Mouse (Mus musculus) lung, embryonic 16.5 days (tissue): ENCODE results near the gene Dock4. TPM values are rescaled to one million over a fixed set of nuclear protein-coding genes. Genes with fewer than 3 reads are reported as not detected.

Experiments
- ATAC-seq: fragments of 200-750 bp; cut with Nextera tagmentation; 2 replicates; pipeline ENCODE4 v1.8.0; 2017; ENCODE audit warnings: low read depth, mild to moderate bottlenecking, moderate library complexity
- H3K27ac ChIP-seq: fragments of 300-500 bp; sonication (generic); 2 replicates; pipeline ENCODE4 v1.5.1; 2014; ENCODE audit warnings: mild to moderate bottlenecking, control low read depth, low read length
- H3K27me3 ChIP-seq: fragments of 300-500 bp; sonication (generic); 2 replicates; pipeline ENCODE4 v1.6.1; 2014; ENCODE audit warnings: low read depth, low read length, mixed read lengths; ENCODE audit not compliant: control insufficient read depth, insufficient read depth
- H3K36me3 ChIP-seq: fragments of 300-500 bp; sonication (generic); 2 replicates; pipeline ENCODE4 v1.6.1; 2014; ENCODE audit warnings: low read length; ENCODE audit not compliant: control insufficient read depth, insufficient read depth
- H3K4me1 ChIP-seq: fragments of 300-500 bp; sonication (generic); replicated peaks from 2 replicates; pipeline ENCODE4 v1.6.1; 2014; ENCODE audit warnings: low read length, mixed read lengths; ENCODE audit not compliant: control insufficient read depth, insufficient read depth
- H3K4me2 ChIP-seq: fragments of 300-500 bp; sonication (generic); 2 replicates; pipeline ENCODE4 v1.6.1; 2014; ENCODE audit warnings: low read depth, low read length, control low read depth
- H3K4me3 ChIP-seq: fragments of 300-500 bp; sonication (generic); 2 replicates; pipeline ENCODE4 v1.5.1; 2014; ENCODE audit warnings: mild to moderate bottlenecking, low read length, control low read depth
- H3K9ac ChIP-seq: fragments of 300-500 bp; sonication (generic); 2 replicates; pipeline ENCODE4 v1.6.1; 2014; ENCODE audit warnings: low read length, control low read depth
- H3K9me3 ChIP-seq: fragments of 300-500 bp; sonication (generic); 2 replicates; pipeline ENCODE4 v1.6.1; 2016; ENCODE audit warnings: low read length; ENCODE audit not compliant: control insufficient read depth
- WGBS: fragments of 180-500 bp; shearing (Covaris S2); extraction: QIAGEN DNeasy Blood & Tissue Kit; methylation state at CpG from one replicate; pipeline ENCODE4 v1.1.7; 2014; 5-methylcytosine and 5-hydroxymethylcytosine counted together
- polyA plus RNA-seq: library from polyadenylated mRNA; unstranded; fragments of >200 nt; fragmentation: Nextera tagmentation; extraction: Ambion mirVana; gene quantifications from 2 replicates; pipeline ENCODE4 v1.2.1, GENCODE M21; 2015

Dock4 gene
- polyA plus RNA-seq, 1 experiment from 2014 or later = 28.4 TPM

DNA sequence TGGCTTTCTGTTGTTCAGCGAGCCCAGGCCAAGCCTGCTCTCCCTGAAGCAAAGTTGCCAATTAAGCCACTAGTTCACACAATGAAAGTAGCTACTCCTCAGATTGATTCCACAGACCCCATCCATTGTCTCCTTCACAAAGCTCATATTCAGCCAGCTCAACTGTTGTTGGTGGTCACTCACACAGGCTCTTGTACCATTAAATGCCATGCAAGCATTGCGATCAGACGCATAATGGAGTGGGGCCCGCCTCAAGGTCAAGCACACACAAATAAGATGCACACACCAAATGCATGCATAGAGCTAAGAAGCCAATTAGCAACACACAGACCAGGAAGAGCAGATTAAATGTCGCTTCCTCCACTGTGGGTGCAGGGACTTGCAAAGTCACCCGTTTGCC, 391.2 kb downstream of the Dock4 start:
- Histone ChIP-seq H3K4me3 (no peak overlapping the region), H3K36me3 (peaks cover 4% of the 10 kb centered on the region; the same call in 1 of the 2 replicates), H3K27ac (no peak overlapping the region), H3K4me2 (no peak overlapping the region), H3K27me3 (no peaks in the 10 kb centered on the region), H3K9me3 (no peaks in the 10 kb centered on the region), H3K4me1 (peaks cover 8% of the 10 kb centered on the region), H3K9ac (no peak overlapping the region)
- no peak for ATAC-seq
- 91% methylated on average over 6 of the region's 6 CpGs for WGBS

DNA sequence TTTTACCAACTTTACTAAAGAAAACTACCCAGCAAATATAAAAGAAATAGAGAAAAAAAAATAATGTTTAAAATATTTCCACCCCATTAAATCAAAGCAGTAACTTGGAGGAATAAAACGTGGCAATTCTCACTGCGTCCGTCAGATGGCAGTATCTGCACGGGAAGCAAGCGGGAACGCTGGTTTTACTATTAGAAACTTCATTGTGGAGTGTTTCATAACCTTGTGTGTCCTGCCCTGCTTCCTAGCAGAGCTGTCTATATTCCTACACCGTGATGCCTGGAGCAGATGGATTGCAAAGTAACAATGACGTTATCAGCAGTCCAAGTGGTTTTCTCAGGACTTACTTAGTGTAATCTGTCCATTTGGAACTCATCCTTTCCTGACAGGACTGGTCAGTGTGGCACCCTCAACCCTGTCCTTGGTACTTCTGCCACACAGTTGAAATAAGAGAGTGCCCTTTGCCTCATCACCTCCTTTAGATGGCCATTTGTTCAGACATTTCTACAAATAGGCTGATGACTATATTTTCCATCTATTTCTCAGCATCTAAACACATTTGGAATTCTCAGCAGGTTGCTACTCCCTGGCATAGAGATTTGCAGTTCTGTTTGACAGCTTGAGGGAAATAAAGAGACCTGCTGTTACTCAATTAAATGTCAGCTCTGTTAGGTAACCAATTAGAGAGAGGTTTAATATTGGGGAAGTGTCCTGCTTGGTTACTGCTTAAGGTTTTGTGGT, 392.0 kb downstream of the Dock4 start:
- Histone ChIP-seq H3K4me2 (no peak overlapping the region), H3K9ac (no peak overlapping the region), H3K36me3 (no peaks in the 10 kb centered on the region; the same call in 1 of the 2 replicates), H3K27ac (peak overlapping the region; percentile 42), H3K4me3 (no peak overlapping the region), H3K27me3 (no peaks in the 10 kb centered on the region), H3K9me3 (no peaks in the 10 kb centered on the region), H3K4me1 (peaks cover 8% of the 10 kb centered on the region)
- WGBS = 3% methylated on average over 8 of the region's 8 CpGs
- ATAC-seq = peak; percentile 50

GRCm38 (mm10) chr12:40838338-40838695, 392.6 kb downstream of the Dock4 start:
- H3K27me3 ChIP-seq = no peaks in the 10 kb centered on the region
- 47% methylated on average over 2 of the region's 2 CpGs for WGBS
- H3K4me1 ChIP-seq = peaks cover 8% of the 10 kb centered on the region
- H3K27ac ChIP-seq = peak overlapping the region; percentile 62
- H3K9ac ChIP-seq = no peak overlapping the region
- H3K36me3 ChIP-seq = no peaks in the 10 kb centered on the region; the same call in 1 of the 2 replicates
- no peaks in the 10 kb centered on the region for H3K9me3 ChIP-seq
- ATAC-seq = peak; percentile 72
- no peak overlapping the region for H3K4me2 ChIP-seq
- no peak overlapping the region for H3K4me3 ChIP-seq

DNA sequence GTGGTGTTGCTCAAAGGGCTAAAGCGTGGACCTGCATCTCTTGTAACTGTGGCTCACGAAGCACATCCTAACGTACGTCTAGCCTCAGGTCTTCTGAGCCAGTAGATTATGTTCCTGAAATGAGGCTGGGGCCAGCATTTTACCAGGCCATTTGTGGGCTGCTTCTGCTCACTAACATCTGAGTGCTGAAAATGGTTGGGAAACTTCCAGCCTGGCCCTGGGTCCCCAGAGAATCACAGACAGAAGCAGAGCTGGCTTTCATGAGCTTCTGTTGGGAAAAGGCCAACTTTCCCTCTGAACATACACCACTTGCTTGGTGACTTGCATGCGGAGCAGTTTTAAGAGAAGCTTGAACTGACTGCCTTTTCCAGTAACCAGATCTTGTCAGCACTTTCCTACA, 393.2 kb downstream of the Dock4 start:
- WGBS = 58% methylated on average over 5 of the region's 5 CpGs
- no peaks in the 10 kb centered on the region; the same call in 1 of the 2 replicates for H3K36me3 ChIP-seq
- H3K4me3 ChIP-seq = no peak overlapping the region
- ATAC-seq = peak; percentile 48
- H3K9me3 ChIP-seq = no peaks in the 10 kb centered on the region
- peak overlapping the region; percentile 62 for H3K27ac ChIP-seq
- no peak overlapping the region for H3K4me2 ChIP-seq
- no peaks in the 10 kb centered on the region for H3K27me3 ChIP-seq
- H3K4me1 ChIP-seq = peaks cover 8% of the 10 kb centered on the region
- no peak overlapping the region for H3K9ac ChIP-seq

GRCm38 (mm10) chr12:40839817-40840216, 394.1 kb downstream of the Dock4 start:
- Histone ChIP-seq H3K4me3 (no peak overlapping the region), H3K27me3 (no peaks in the 10 kb centered on the region), H3K4me1 (peaks cover 8% of the 10 kb centered on the region), H3K27ac (peak overlapping the region; percentile 20), H3K36me3 (no peaks in the 10 kb centered on the region; the same call in 1 of the 2 replicates), H3K4me2 (no peak overlapping the region), H3K9me3 (no peaks in the 10 kb centered on the region), H3K9ac (no peak overlapping the region)
- 53% methylated on average over 4 of the region's 4 CpGs for WGBS
- ATAC-seq = peak; percentile 53

DNA sequence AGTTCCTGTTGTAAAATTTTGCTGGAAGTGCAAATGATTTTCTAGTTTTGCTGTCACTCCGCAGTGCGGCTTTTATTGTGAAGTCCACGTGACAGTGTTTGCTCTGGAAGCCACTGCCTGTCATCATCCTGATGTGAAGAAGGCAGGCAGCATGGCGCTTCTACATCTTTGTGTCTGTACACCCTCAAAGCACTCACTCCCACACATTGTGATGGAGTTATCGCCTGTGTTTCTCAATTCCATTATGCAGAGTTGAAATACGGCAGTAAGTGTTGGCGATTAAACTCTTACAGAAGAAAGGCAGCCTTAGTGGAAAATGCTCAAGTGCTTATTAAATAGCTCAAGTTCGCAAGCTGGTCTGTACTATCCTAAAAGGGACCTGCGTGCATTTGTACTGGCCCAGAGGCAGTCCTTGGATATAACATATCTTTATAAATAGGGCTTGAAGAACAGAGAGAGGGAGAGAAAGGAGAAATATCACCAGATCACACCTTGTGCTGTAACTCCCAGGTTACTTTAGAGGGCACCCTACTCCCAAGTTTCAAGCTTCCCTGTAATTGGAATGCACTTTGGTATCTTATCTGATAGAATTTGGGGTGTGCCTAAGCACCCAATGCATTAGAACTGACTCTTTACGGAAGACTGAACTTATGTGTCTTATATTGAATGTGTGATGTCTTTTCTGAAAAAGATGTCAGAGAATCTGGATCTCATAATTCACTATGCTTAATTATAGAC, 396.7 kb downstream of the Dock4 start:
- H3K4me1 ChIP-seq = peaks cover 8% of the 10 kb centered on the region
- 0 out of 2 replicates have a peak, but pooled peaks have one; percentile 6 for ATAC-seq
- no peak overlapping the region for H3K4me2 ChIP-seq

DNA sequence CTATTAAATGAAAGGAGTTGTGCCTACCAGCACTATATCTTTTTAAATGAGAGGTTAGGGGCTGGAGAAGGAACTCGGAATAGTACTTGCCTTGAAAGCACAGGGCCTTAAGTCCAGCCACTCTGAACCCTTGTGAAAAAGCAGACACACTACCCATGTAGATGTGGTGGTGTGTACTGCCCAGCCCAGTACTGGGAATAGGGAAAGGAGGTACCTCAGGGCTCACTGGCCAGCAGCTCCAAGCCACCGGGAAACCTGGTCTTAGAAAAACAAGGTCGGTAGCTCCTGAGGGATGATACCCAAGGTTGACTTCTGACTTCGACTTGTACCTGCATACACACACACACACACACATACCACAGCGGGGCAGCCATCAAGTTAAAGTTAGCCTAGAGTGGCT, 397.2 kb downstream of the Dock4 start:
- no peak overlapping the region for H3K4me2 ChIP-seq
- no peaks in the 10 kb centered on the region for H3K27me3 ChIP-seq
- H3K4me3 ChIP-seq = no peak overlapping the region
- WGBS = 75% methylated on average over 5 of the region's 5 CpGs
- no peaks in the 10 kb centered on the region for H3K9me3 ChIP-seq
- no peak for ATAC-seq
- peaks cover 5% of the 10 kb centered on the region for H3K4me1 ChIP-seq
- no peaks in the 10 kb centered on the region; the same call in 1 of the 2 replicates for H3K36me3 ChIP-seq
- no peak overlapping the region for H3K27ac ChIP-seq
- no peak overlapping the region for H3K9ac ChIP-seq

More for the DNA sequence above, 396.7 kb downstream of the Dock4 start:
- Histone ChIP-seq H3K9ac (no peak overlapping the region), H3K4me3 (no peak overlapping the region), H3K9me3 (no peaks in the 10 kb centered on the region), H3K36me3 (no peaks in the 10 kb centered on the region; the same call in 1 of the 2 replicates), H3K27me3 (no peaks in the 10 kb centered on the region), H3K27ac (no peak overlapping the region)
- WGBS = 73% methylated on average over 10 of the region's 10 CpGs

GRCm38 (mm10) chr12:40843474-40844080, 397.8 kb downstream of the Dock4 start:
- no peak overlapping the region for H3K4me2 ChIP-seq
- H3K9me3 ChIP-seq = no peaks in the 10 kb centered on the region
- H3K27ac ChIP-seq = no peak overlapping the region
- no peaks in the 10 kb centered on the region; the same call in 1 of the 2 replicates for H3K36me3 ChIP-seq
- peaks cover 2% of the 10 kb centered on the region; the same call in 1 of the 2 replicates for H3K4me1 ChIP-seq
- no peak overlapping the region for H3K9ac ChIP-seq
- no peak for ATAC-seq
- 70% methylated on average over 3 of the region's 3 CpGs for WGBS
- H3K27me3 ChIP-seq = no peaks in the 10 kb centered on the region
- H3K4me3 ChIP-seq = no peak overlapping the region

- WGBS = 93% methylated on average over 22 of the region's 22 CpGs
- no peak for ATAC-seq
- H3K9ac ChIP-seq = no peak overlapping the region
Measured at GRCm38 (mm10) chr12:40844324-40844723, 398.6 kb downstream of the Dock4 start.

More at GRCm38 (mm10) chr12:40844324-40844723, 398.6 kb downstream of the Dock4 start:
- Histone ChIP-seq H3K4me2 (no peak overlapping the region), H3K9me3 (no peaks in the 10 kb centered on the region), H3K4me1 (peaks cover 2% of the 10 kb centered on the region; the same call in 1 of the 2 replicates), H3K27ac (no peak overlapping the region), H3K27me3 (no peaks in the 10 kb centered on the region), H3K4me3 (no peak overlapping the region), H3K36me3 (no peaks in the 10 kb centered on the region; the same call in 1 of the 2 replicates)
